Mouse (Mus musculus): ENCODE results near the gene Mrpl1.

The Mrpl1 gene

GRCm38 (mm10) chr5:96207531-96207930, 1.8 kb upstream of the Mrpl1 start:
- DNase-seq (ENCODE audit: low read depth, low spot score): no peak

GRCm38 (mm10) chr5:96208543-96208942, 750 bp upstream of the Mrpl1 start:
- DNase-seq (ENCODE audit: low read depth, low spot score): no peak

- DNase-seq (ENCODE audit: low read depth, low spot score): peak; percentile 95
These were observed 757 bp downstream of the Mrpl1 start for GRCm38 (mm10) chr5:96209916-96210583.

GRCm38 (mm10) chr5:96218648-96219047, 9.4 kb downstream of the Mrpl1 start:
- no peak for DNase-seq (ENCODE audit: low read depth, low spot score)

- no peak for DNase-seq (ENCODE audit: low read depth, low spot score)
These were observed 10.2 kb downstream of the Mrpl1 start for GRCm38 (mm10) chr5:96219512-96219911.

- no peak for DNase-seq (ENCODE audit: low read depth, low spot score)
These were observed 12.0 kb downstream of the Mrpl1 start for GRCm38 (mm10) chr5:96221298-96221697.

- no peak for DNase-seq (ENCODE audit: low read depth, low spot score)
These were observed 12.7 kb downstream of the Mrpl1 start for GRCm38 (mm10) chr5:96221812-96222585.

- no peak for DNase-seq (ENCODE audit: low read depth, low spot score)
These were observed 13.7 kb downstream of the Mrpl1 start for GRCm38 (mm10) chr5:96222964-96223363.

- DNase-seq (ENCODE audit: low read depth, low spot score): no peak
These were observed 17.2 kb downstream of the Mrpl1 start for GRCm38 (mm10) chr5:96226490-96226889.

GRCm38 (mm10) chr5:96228967-96229366, 19.7 kb downstream of the Mrpl1 start:
- DNase-seq (ENCODE audit: low read depth, low spot score): no peak

- no peak for DNase-seq (ENCODE audit: low read depth, low spot score)
These were observed 29.5 kb downstream of the Mrpl1 start for GRCm38 (mm10) chr5:96238797-96239196.

GRCm38 (mm10) chr5:96240856-96241255, 31.6 kb downstream of the Mrpl1 start:
- DNase-seq (ENCODE audit: low read depth, low spot score): no peak

GRCm38 (mm10) chr5:96244511-96244910, 35.2 kb downstream of the Mrpl1 start:
- DNase-seq (ENCODE audit: low read depth, low spot score): no peak

- no peak for DNase-seq (ENCODE audit: low read depth, low spot score)
These were observed 44.7 kb downstream of the Mrpl1 start for GRCm38 (mm10) chr5:96253995-96254394.

- no peak for DNase-seq (ENCODE audit: low read depth, low spot score)
These were observed 45.9 kb downstream of the Mrpl1 start for GRCm38 (mm10) chr5:96255166-96255565.

- DNase-seq (ENCODE audit: low read depth, low spot score): no peak
These were observed 48.9 kb downstream of the Mrpl1 start for GRCm38 (mm10) chr5:96258210-96258609.

- DNase-seq (ENCODE audit: low read depth, low spot score): peak; percentile 70
These were observed 57.9 kb downstream of the Mrpl1 start for GRCm38 (mm10) chr5:96267017-96267702.

- DNase-seq (ENCODE audit: low read depth, low spot score): no peak
These were observed 61.8 kb downstream of the Mrpl1 start for GRCm38 (mm10) chr5:96271070-96271469.

GRCm38 (mm10) chr5:96305786-96306185, 96.5 kb downstream of the Mrpl1 start:
- no peak for DNase-seq (ENCODE audit: low read depth, low spot score)

GRCm38 (mm10) chr5:96306271-96306670, 97.0 kb downstream of the Mrpl1 start:
- no peak for DNase-seq (ENCODE audit: low read depth, low spot score)

GRCm38 (mm10) chr5:96306826-96307225, 97.5 kb downstream of the Mrpl1 start:
- DNase-seq (ENCODE audit: low read depth, low spot score): no peak

GRCm38 (mm10) chr5:96308086-96308485, 98.8 kb downstream of the Mrpl1 start:
- DNase-seq (ENCODE audit: low read depth, low spot score): no peak

- no peak for DNase-seq (ENCODE audit: low read depth, low spot score)
These were observed 99.4 kb downstream of the Mrpl1 start for GRCm38 (mm10) chr5:96308645-96309044.

Measured in mesoderm, embryonic 11.5 days (tissue).